Comparison of ENCODE assay signal across 8 mouse cellular contexts in the genomic region with DNA sequence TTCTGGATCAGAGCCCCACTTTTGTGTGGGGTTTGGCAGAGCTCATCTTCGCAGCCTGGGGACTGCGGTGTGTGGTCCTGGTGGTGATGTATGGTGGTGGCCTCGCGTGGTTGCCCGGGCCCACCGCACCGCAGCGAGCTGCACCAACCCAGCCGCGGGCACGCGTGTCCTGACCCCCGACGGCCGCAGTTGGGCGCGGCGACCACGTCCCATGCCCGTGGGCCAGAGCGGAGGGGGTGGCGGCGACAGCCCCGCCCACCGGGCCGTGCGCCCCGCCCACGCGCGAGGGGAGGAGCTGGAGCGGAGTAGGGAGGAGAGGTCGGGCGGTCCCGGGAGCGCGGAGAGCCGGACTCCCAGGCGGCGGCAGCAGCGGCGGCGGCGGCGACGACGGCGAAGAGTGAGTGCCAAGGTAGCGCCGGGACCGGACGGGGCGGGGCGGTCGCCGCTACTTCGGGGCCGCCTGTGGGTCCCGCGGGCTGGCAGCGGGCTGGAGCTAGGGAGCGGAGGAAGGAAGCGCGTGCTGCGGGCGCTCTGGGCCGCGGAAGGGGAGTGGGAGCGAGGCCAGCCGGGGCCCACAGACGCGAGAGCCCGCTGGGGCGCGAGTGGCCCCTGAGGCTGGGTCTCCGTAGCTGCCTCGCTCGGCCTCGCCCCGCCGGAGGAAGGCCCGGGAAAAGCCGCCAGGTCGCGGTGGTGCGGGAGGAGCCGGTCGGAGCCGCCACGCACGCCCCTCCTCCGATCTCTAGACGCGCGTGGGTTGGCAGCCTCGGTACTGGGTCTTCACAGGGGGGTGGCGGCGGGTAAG. TPM values are rescaled to one million over a fixed set of nuclear protein-coding genes. Genes with fewer than 3 reads are reported as not detected.
DNase-seq lines count a peak whose midpoint lies in the region; ATAC-seq lines count a peak whose summit lies in the region.

Gene Gng12, plus strand, starts transcription at position 279 of the 802 bp plus-strand sequence.

- peaks cover 8% of the 10 kb centered on the region; the same call in 1 of the 2 replicates for H3K27me3 ChIP-seq in hindbrain, embryonic 13.5 days

- H3K9me3 ChIP-seq in hindbrain, embryonic 13.5 days: no peaks in the 10 kb centered on the region

- H3K27ac ChIP-seq in hindbrain, embryonic 13.5 days: peak within 1 kb of the TSS; percentile 48; the same call in 1 of the 2 replicates

- DNase-seq in R1 (ENCODE audit: low read depth, low spot score): peak; percentile 77
- DNase-seq in cerebellum, postnatal 25 days: peak; percentile 74 to 85
- DNase-seq in frontal cortex, postnatal 25 days (ENCODE audit: low spot score in 2 of 2): peak; percentile 45 to 67
- peak; percentile 67 to 70 for DNase-seq in layer of hippocampus, postnatal 25 days (ENCODE audit: extremely low spot score in 1 of 2, low spot score in 1 of 2)
- peak; percentile 86 for DNase-seq in lung, postnatal 25 days (ENCODE audit: low spot score)
- peak; percentile 81 for DNase-seq in retina, embryonic 14.5 days (ENCODE audit: low spot score)
- peak; percentile 92 for DNase-seq in thymus, postnatal 4 days

- under 1% methylated on average over 95 of the region's 98 CpGs for WGBS in hindbrain, embryonic 13.5 days

- H3K4me1 ChIP-seq in hindbrain, embryonic 13.5 days (replicated peaks): peaks cover 11% of the 10 kb centered on the region

- H3K4me3 ChIP-seq in hindbrain, embryonic 13.5 days: peak within 1 kb of the TSS; percentile 80

- peak within 1 kb of the TSS; percentile 84 for H3K9ac ChIP-seq in hindbrain, embryonic 13.5 days

- ATAC-seq in hindbrain, embryonic 13.5 days (ENCODE audit: low FRiP score): peak; percentile 92

- H3K36me3 ChIP-seq in hindbrain, embryonic 13.5 days: no peaks in the 10 kb centered on the region

- peak within 1 kb of the TSS; percentile 87 for H3K4me2 ChIP-seq in hindbrain, embryonic 13.5 days

RNA-seq across cellular contexts. Expression of gene Gng12, which starts in this region (rescaled TPM):
- polyA plus RNA-seq in hindbrain, embryonic 13.5 days (2015; fragmentation: Nextera tagmentation; extraction: Ambion mirVana): 30.7 and 36.1 TPM in 2 replicates
- total RNA-seq in layer of hippocampus, postnatal 25 days (2021): 10 to 100 TPM; 64.7 to 82.2 TPM

Comparison
In these comparisons a context has a peak if more than half of its experiments do, and no peak if none do; other contexts are left out.
1. Peak in every context shown above with its lines: DNase-seq, ATAC-seq, H3K4me3 ChIP-seq and H3K27ac ChIP-seq.